Mouse (Mus musculus) cerebellum, adult (tissue): Measurements from ENCODE around the gene Scly.

Experiments
- ATAC-seq: cut with Nextera tagmentation; 2 replicates; pipeline ENCODE4 v1.9.2; 2017; ENCODE audit warnings: mild to moderate bottlenecking, moderate library complexity, mixed read lengths; ENCODE audit not compliant: insufficient number of reproducible peaks, low FRiP score, low TSS enrichment

The Scly gene

GRCm38 (mm10) chr1:91351249-91351648 lies 53.1 kb downstream of the Scly start:
- ATAC-seq = no peak

- ATAC-seq = no peak
Measured at GRCm38 (mm10) chr1:91352277-91352676, 54.1 kb downstream of the Scly start.

GRCm38 (mm10) chr1:91356105-91356504 lies 58.0 kb downstream of the Scly start:
- ATAC-seq = no peak

GRCm38 (mm10) chr1:91362113-91362512 lies 64.0 kb downstream of the Scly start:
- ATAC-seq = no peak

- ATAC-seq = no peak
Measured at GRCm38 (mm10) chr1:91364822-91365644, 66.9 kb downstream of the Scly start.

GRCm38 (mm10) chr1:91365816-91366214 lies 67.7 kb downstream of the Scly start:
- ATAC-seq = no peak

GRCm38 (mm10) chr1:91366215-91367108 lies 68.3 kb downstream of the Scly start, which contains the start of gene Erfe:
Gene Erfe (plus strand): TSS chr1:91366430.
- ATAC-seq = no peak

GRCm38 (mm10) chr1:91367295-91367694 lies 69.2 kb downstream of the Scly start:
- no peak for ATAC-seq

GRCm38 (mm10) chr1:91369408-91369807 lies 71.3 kb downstream of the Scly start:
- no peak for ATAC-seq

- ATAC-seq = no peak
Measured at GRCm38 (mm10) chr1:91370055-91370454, 71.9 kb downstream of the Scly start.
